Comparison of ENCODE assay signal across 8 mouse cellular contexts in the genomic region with DNA sequence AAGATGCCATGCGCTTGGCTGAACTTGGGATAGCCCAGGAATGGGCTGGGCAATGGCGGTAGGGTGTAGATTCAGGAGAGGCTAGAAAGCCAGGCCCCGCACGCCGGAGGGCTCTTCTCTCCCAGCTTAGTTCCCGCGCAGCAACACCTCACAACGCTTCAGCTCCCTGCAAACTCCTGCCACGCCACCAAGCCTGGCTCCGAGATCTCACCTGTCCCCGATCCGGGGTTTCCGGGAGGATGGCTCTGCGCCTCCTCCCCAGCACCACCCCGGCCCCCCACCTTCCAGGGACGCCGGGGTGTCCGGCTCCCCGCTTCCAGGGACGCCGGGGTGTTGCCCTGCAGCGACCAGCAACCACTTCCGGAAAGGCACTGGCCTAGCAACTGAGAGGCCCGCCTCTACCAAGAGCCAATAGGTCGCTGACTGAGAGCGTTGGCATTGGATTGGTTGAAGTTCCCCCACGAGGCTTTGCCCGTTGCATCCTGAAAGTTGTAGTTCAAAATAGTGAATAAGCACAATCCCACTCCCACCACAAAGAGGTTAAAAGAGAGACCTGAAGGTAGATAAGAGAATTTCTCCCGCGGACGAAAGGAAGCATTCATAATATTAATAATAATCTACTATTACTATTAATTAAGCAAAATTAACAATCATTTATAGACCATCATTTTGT. TPM values are rescaled to one million over a fixed set of nuclear protein-coding genes. Genes with fewer than 3 reads are reported as not detected.
DNase-seq lines count a peak whose midpoint lies in the region; ATAC-seq lines count a peak whose summit lies in the region.

A gene (minus strand): TSS at position 401 of the 673 bp plus-strand sequence.

- H3K9ac ChIP-seq in kidney, embryonic 15.5 days = peak within 1 kb of the TSS; percentile 77

- peaks cover 11% of the 10 kb centered on the region for H3K4me1 ChIP-seq in heart, embryonic 10.5 days
- peaks cover 9% of the 10 kb centered on the region for H3K4me1 ChIP-seq in kidney, embryonic 15.5 days

- peak within 1 kb of the TSS; percentile 84 for H3K4me2 ChIP-seq in kidney, embryonic 15.5 days

- H3K4me3 ChIP-seq in heart, embryonic 10.5 days = peak within 1 kb of the TSS; percentile 73
- H3K4me3 ChIP-seq in kidney, embryonic 15.5 days (replicated peaks) = peak within 1 kb of the TSS; percentile 89

- peak within 1 kb of the TSS; percentile 80 for H3K27ac ChIP-seq in heart, embryonic 10.5 days
- H3K27ac ChIP-seq in kidney, embryonic 15.5 days = peak within 1 kb of the TSS; percentile 85

- no peaks in the 10 kb centered on the region for H3K27me3 ChIP-seq in heart, embryonic 10.5 days (ENCODE audit: insufficient read depth, poor library complexity, severe bottlenecking)
- no peaks in the 10 kb centered on the region for H3K27me3 ChIP-seq in kidney, embryonic 15.5 days

- peak; percentile 81 to 82 for DNase-seq in B cell, adult 2 months
- DNase-seq in brain, adult 2 months (ENCODE audit: low read depth, low spot score) = peak; percentile 98
- peak; percentile 97 for DNase-seq in heart, embryonic 10.5 days (ENCODE audit: low spot score)
- DNase-seq in liver = peak; percentile 88
- DNase-seq in spleen, postnatal 4 days (ENCODE audit: low spot score in 2 of 2) = peak; percentile 83 to 87

- no peaks in the 10 kb centered on the region for H3K9me3 ChIP-seq in heart, embryonic 10.5 days
- H3K9me3 ChIP-seq in kidney, embryonic 15.5 days (replicated peaks) = peaks cover 5% of the 10 kb centered on the region

- WGBS in heart, embryonic 10.5 days = under 1% methylated on average over 31 of the region's 31 CpGs
- under 1% methylated on average over 31 of the region's 31 CpGs for WGBS in kidney, embryonic 15.5 days

- peaks cover under 1% of the 10 kb centered on the region; the same call in 1 of the 2 replicates for H3K36me3 ChIP-seq in heart, embryonic 10.5 days
- 0 out of 2 replicates have a peak, but pooled peaks cover under 1% of the 10 kb centered on the region for H3K36me3 ChIP-seq in kidney, embryonic 15.5 days

- peak; percentile 98 for ATAC-seq in erythroblast, adult 5-6 weeks (replicated peaks; ENCODE audit: low FRiP score, poor library complexity, severe bottlenecking)
- ATAC-seq in kidney, embryonic 15.5 days (replicated peaks; ENCODE audit: low FRiP score) = peak; percentile 97
- peak; percentile 99 for ATAC-seq in monocyte, adult 5-6 weeks (replicated peaks; ENCODE audit: insufficient number of reproducible peaks, low FRiP score, low TSS enrichment, poor library complexity, severe bottlenecking)

RNA-seq across cellular contexts. Expression of the gene that starts here (rescaled TPM):
- 27.3 and 34.7 TPM in 2 replicates for total RNA-seq in erythroblast, adult 5-6 weeks (2015; ENCODE audit: low replicate concordance)
- total RNA-seq in erythroblast, adult 5-6 weeks (2017; ENCODE audit: low replicate concordance) = 52.8 and 68.6 TPM in 2 replicates
- polyA plus RNA-seq in heart, embryonic 10.5 days (2016; fragmentation: Nextera tagmentation; extraction: Ambion mirVana) = 15.9 and 16.9 TPM in 2 replicates
- 28.3 and 30.6 TPM in 2 replicates for polyA plus RNA-seq in kidney, embryonic 15.5 days (2015; fragmentation: Nextera tagmentation; extraction: Ambion mirVana)
- 10.6 to 16.4 TPM (median 13.0 TPM) in 3 replicates for total RNA-seq in monocyte, adult 5-6 weeks (2017)

Comparison
In these comparisons a context has a peak if more than half of its experiments do, and no peak if none do; other contexts are left out.
1. Peak in every context shown above with its lines: DNase-seq, ATAC-seq, H3K4me3 ChIP-seq and H3K27ac ChIP-seq.